Mouse (Mus musculus) R1 (cell line): ENCODE data around the gene Rabif.
"Not testable (repeated sequence)": the region's sequence is repeated elsewhere in the genome, so short reads cannot be mapped to it uniquely, and the experiment has no call there.

Experiments
- DNase-seq: peaks from one replicate; pipeline ENCODE4 v3.0.0-alpha.2; 2018; ENCODE audit warnings: low read depth, low spot score

Rabif gene

DNA sequence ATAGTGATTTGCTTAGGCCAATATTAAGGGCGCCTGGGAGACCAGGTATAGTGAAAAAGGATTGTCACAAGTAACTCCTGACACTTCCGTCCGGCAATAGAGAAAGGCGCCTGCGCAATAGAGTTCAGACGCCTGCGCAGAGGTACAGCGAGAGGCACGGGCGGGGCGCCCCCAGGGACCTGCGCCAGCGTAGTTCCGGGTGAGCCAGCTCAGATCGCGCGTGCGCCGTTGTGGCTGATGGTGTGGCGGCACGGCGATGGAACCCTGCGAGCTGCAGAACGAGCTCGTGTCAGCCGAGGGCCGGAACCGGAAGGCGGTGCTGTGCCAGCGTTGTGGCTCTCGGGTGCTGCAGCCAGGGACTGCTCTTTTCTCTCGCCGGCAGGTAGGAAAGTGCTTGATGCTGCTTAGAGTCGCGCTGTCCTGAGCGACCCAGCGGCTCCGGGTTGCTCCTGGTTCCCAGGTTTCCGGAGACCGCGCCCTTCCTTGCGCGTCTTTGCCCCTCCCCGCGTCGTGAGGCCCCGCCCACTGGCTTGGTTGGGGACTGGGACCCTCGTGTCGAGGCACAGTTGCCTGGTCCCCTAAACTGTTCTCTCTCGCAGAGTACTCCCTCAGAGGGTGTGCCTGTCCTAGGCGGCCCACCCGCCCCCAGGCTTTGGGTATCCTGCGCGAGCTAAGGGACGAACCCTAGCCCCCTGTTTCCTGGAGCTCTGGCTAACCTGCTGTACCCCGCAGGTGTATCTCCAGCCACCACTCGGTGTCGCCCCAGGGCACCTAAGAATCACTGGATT, at the start of gene Rabif:
Gene Rabif (plus strand): TSS at position 221 of the 788 bp plus-strand sequence.
- peak; percentile 98 for DNase-seq

DNA sequence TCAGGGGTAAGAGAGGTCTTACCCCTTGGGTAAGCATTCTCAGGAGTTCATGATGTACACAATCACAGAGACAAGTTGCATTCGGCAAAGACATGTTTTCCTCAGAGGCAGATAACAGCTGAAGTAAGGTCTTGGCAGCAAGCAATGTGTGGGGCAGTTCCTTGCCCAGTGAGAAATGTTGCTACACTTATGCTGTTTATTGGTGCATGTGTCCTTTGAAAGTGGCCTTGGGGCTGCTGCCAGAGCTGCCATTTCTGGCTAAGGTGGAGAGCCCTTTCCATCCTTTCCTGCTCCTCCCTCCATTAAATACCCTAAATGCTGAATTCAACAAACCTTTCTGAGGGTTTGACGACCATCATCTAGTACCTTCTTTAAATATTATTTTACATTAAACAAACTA, 49.0 kb upstream of the Rabif start:
- no peak for DNase-seq

DNA sequence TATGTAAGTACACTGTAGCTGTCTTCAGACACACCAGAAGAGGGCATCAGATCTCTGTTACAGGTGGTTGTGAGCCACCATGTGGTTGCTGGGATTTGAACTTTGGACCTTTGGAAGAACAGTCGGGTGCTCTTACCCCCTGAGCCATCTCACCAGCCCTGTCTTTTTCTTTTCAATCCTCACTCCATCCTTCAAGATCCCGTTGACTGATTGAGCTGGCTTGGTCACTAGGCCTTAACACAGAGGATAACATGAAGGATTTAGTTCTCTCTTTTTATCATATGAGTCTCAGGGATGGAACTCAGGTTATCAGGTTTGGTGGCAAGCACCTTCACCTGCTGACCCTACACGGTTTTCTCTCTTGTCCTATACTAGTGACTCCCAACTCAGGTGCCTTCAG, 45.9 kb upstream of the Rabif start:
- not testable (repeated sequence) for DNase-seq

DNA sequence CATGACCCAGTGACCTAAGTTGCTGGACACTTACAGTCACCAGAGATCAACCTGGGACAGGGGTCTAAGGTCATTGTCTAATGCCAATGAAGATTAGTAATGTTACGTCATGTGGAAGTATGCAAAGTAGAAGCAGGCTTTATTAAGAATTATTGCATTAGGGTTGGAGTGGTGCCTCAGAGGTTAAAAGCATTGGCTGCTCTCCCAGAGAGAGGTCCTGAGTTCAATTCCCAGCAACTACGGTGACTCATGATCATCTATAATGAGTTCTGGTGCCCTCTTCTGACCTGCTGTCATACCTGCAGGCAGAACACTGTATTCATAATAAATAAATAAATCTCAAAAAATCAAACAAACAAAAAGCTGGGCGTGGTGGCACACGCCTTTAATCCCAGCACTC, 44.2 kb upstream of the Rabif start:
- no peak for DNase-seq

DNA sequence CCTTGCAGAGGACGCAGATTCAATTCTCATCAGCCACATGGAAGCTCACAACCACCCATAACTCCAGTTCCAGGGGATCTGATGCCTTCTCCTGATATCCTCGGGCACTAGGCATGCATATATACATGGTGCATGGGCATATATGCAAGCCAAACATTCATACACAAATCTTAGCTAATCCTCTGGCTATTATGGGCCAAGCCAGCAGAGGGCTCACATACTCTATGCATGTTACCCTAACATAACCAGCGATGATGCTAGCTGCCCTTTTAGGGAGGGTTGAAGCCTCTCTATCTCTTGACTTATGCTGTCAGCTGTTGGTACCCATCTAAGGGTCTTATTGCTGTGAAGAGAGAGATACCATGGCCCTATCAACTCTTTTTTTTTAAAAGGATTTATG, 43.5 kb upstream of the Rabif start:
- peak; percentile 39 for DNase-seq

DNA sequence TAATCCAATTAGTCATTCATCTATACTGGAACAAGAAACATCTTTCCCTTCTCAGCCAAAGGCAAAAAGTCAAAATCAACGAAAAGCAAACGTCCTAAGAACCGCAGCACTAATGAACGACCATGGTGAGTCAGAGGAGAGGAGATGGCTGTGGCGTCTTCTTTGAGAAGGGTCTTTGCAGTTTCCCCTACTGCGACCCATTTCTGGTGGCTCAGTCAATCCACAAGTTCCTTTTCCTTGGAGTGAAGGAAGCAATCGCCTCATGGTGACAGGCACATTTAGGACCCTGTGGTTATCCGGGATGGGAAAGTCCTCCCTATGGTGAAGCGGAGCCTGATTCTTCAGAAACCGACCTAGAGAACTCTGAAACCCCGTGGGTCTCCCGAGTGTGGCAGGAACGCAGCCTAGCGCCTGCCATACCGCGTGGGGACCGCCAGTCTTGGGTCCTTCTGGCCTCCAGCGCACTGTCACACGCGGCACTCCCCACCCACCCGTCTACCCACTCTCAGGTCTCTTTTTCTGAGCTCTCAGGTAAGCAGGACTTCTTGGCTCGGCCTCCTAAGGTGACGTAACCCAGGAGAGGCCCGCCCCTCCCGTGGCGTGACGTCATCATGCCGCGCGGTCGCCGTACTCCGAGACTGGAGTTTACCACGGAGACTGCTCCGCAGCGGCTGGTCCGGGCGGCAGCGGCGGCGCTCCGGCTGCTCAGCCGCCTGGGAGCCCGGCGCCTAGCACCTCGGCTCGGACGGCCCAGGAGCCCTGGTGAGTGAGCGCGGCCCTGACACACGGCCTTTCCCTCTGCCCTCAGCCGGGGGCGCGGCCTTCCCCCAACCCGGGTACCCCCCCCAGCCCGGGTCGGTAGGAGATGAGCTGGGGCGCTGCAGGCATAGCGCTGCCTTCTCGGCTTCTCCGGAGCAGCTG, 39.3 kb upstream of the Rabif start, which contains the start of gene Klhl12:
Gene Klhl12 (plus strand): TSS at position 628 of the 921 bp plus-strand sequence.
- peak; percentile 92 for DNase-seq

DNA sequence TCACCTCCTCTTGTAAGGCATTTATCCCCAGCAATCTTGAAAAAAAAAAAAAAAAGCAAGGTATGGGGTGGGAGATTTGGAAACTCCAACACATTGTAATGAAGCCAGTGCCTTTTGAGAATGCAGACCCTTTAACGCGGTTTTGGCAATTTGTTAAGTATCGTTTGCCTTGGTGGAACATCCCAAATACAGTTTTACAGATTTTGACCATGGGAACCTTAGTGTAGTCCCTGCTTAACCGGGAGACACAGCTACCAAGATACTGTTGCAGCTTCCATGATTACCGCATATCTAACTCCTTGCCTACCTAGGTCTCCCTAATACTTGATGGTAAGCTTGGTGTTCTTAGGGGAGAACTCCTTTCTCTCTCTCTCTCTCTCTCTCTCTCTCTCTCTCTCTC, 38.4 kb upstream of the Rabif start:
- DNase-seq = no peak

DNA sequence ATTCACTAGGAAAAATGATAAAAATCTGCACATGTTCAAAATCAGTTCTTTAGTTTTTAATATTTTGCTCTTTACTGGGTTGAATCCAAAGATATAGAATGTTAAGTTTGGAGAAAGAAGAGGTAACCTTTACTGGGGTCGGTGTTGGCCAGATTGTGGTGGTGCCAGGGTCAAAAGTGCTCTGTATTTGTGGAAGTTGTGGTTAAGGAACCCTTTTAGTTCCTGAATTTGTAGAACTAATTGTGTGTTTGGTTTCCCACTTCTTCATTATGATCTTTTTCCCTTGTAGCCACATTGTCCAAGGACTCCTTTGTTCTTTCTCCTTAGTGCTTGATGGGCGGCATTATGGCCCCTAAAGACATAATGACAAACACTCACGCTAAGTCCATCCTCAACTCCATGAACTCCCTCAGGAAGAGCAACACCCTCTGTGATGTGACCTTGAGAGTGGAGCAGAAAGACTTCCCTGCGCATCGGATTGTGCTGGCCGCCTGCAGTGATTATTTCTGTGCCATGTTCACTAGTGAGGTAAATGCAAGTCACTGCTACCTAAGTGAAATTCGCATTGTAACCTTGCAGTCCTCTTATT, 36.2 kb upstream of the Rabif start:
- DNase-seq = peak; percentile 38

DNA sequence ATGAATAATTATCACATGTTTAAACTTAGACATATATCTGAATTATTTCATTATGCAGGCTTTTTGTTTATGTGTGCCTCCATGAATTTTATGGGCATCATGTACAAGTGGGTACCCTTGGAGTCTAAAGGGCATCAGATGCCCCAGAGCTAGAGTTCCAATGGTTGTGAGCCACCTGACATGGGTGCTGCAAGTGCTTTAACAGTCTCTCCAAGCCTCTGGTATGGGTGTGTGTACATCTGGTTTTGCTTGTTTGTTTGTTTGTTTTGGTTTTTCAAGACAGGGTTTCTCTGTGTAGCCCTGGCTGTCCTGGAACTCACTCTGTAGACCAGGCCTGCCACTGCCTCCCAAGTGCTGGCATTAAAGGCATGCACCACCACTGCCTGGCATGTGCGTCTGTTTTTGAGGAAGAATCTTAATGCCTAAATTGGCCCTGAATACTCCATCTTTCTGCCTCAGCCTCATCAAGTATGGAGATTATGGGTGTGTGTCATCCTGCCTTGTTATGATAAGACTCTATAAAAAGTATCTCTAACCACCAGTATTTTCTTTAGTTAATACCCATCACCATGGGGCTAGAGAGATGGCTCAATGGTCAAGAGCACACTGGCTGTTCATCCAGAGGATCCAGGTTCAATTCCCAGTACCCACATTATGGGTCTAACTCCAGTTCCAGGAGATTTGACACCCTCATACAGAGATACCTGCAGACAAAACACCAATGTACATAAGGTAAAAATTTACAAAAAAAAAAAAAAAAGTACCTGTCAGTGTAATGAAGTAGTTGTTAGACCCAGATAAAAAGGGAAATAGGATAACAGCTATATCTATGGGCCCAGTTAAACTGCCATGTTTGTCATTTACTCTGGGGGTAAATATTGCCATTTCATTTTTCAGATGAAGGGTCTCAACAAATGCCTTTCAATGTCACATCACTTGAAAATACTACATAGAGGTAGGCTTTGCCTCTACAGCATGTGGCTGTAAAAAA, 33.9 kb upstream of the Rabif start:
- DNase-seq = no peak

DNA sequence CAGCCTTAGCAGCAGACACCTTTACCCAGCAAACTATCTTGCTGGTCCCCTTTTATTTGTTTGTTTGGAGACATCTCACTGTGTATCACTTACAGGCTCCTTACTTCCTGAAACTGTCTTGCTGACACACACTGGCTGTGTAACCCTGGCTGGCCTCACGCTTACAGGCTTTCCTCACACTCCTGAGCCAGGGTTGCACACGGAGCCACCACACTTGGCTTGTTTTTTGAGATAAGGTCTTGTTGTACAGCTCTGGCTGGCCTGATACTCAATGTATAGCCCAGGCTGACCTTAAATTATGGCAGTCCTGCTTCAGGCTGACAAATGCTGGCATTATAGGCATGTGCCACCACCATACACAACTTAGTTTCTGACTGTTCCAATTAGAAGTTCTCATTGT, 9.8 kb upstream of the Rabif start:
- no peak for DNase-seq

DNA sequence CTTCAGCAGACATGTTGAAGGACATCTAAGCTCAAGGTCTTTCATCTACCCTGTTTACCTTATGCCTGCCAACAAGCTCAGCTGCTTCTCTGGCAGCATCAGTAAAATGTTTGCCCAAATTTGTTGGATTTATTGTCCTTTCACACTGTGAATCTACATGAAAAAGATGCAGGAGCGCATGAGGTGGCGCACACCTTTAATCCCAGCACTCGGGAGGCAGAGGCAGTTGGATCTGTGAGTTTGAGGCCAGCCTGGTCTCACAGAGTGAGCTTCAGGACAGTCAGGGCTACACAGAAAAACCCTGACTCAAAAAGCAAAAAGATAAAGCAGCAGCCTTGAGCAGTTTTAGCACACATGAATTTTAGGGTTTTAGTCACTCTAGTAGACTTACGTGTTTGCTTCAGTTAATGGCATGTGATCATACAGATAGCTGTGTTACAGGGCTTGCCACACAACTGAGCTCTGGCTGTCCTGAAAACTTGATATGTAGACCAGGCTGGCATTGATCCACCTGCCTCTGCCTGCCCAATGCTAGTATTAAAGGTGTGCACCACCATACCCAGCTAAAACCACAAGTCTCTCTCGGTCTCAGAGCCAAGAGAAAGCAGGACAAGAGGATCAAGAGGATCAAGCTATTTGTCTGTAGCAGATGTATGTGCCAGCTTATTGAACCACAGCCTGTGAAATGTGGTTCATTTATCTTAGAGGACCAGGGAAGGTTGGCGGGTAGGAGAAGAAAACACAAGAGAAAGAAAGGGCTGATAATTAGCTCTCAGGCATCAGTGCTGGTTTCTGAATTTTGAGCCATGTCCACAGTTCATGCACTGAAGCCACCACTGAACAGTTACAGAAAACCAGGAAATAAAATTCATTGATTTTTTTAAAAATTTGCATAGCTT, 3.3 kb upstream of the Rabif start:
- DNase-seq = no peak

DNA sequence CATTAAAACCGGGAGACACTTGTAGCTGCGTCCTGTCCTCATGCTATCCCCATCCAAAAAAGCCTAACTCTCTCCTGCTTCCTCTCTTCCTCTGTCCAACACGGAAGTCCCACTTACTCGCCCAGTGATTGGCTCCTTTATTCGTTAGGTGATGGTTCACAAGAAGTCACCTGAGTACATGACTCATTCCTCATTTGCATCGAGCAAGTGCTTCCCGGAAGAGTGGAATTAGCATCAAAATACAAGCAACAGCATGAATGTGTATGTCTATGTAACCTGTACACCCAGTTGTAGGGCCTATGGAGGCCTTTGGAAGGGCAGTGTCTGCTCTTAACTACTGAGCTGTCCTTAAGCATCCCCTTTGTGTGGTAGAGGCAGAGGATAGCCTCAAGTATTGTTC, 2.2 kb upstream of the Rabif start:
- DNase-seq = peak; percentile 95

DNA sequence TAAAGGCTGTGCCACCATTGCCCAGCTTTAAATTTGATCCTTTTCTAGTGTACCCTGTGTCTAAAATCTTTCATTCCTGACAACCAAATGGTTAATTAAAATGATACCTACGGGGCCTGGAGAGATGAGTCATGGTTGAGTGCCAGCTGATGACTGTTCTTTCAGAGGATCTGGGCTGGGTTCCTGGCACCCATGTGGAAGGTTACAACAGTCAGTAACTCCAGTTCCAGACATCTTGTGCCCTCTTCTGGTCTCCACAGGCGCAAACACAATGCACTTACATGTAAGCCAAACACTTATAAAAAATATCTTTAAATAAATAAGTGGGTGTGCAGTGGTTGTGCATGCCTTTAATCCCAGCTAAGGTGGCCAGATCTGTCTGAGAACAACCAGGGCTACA, 952 bp upstream of the Rabif start:
- peak; percentile 29 for DNase-seq

DNA sequence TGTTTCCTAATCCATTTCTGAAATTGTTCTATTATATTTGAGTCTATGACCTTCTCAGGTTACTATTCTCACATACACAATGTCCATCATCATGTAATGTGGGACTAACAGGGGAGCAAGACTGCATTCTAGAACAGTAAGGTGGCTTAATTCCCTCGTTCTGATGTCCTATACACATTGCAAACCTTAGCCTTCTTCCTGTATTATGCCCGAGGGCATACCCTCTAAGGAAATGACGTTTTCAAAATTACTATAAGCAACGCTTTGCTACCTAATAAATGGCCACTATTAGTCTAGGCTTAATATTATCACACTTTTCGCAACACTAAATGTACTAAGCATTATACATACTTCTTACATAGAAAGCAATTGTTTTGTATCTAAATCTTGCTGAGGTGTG, 492 bp upstream of the Rabif start:
- DNase-seq = no peak

DNA sequence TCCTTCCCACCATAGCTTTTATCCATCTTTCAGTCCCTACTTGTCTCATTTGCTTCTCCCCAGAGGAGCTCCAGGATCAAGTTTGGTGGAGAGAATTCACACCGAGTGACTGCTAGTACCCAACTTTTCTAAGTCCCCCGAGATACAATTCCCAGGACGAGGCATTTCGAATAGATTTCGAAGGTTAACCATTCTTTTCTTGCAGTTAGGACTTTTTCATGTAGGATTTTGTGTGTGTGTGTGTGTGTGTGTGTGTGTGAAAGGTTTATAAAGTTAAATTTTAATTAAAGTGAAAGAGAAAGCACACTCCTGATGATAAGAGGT, 730 bp downstream of the Rabif start:
- no peak for DNase-seq

DNA sequence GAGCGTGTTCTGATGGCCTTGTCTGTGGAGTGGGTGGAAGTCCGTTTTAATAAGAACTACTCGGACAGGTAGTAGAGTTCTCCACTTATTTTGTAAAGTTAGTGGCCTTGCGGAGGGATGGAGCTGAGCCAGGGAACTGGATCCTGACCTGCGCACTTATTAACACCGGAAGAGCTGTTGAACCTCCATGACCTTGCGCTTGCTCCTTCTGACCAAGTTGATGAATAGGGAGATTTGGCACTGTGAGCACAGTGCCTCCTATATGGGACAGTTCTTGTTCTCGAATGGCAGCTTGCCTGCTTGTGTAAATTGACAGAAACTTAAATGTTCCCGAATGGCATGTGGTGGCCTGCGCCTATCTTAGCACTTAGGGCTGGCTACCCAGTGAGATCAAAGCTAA, 1.5 kb downstream of the Rabif start:
- DNase-seq = peak; percentile 45

DNA sequence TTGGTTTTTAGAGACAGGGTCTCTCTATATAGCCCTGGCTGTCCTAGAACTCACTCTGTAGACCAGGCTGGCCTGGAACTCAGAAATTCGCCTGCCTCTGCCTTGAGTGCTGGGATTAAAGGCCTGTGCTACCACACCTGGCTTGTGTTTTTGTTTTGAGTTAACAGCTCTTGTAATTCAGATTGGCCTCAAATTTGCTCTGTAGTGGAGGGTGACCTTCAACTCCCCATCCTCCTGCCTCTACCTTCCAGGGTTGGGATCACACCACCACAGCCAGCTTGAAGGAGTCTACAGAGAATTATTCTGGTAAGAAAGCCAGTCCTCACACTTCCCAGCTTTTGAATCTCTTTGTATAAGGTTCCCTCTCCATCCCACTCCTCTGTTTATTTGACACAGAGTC, 6.5 kb downstream of the Rabif start:
- DNase-seq = peak; percentile 88

DNA sequence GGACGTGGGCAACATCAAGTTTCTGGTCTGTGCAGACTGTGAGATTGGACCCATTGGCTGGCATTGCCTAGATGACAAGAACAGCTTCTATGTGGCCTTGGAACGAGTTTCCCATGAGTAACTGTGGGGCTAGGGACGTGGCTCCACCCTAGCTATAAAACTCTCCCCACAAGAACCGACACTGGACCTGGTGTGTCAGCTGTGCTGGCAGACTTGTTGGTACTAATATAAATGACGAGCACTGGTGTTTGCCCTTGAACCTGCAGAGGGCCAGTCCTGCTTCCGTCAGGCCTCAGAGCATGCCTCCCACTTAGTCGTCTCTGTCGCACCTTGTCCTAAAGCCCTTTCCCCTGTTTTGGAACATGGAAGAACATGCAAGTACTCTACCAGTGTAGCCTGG, 11.8 kb downstream of the Rabif start:
- DNase-seq = no peak

DNA sequence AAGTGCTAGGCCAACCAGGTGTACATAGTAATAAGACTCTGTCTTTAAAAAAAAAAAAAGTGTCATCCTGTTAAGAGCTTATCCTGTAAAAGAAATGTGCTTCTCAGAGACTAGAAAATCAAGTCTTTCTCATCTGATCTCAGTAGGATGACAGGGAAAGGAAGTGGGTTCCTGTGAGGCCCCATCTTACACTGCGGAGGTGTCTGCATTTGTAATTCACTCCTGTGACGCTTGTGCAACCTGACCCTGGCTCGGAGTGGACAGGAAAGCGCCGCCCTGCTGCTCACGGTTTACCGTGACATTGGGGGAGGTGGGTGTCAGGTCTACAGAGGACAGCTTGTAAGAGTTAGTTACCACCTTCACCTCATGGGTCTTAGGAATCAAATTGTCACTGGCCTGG, 15.6 kb downstream of the Rabif start:
- no peak for DNase-seq

DNA sequence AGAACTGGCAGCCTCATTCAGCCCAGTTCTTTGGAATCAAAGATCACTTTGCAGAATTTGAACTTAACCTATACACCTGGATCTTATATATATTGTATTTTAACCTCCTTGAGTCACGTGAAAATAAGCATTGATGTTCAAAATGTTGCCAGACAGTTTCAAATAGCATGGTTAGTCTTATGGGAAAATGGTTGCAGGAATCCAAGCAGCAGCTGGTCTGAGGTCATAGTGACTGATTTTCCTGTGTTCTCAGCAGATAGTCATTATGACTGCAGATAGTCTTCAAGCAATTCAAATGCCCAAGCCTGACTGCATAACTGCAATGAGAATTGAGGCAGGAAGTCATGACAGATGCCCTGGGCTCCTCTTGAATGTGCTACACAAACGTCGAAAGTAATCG, 17.7 kb downstream of the Rabif start:
- no peak for DNase-seq
